Mouse (Mus musculus): ENCODE data around the gene Pla1a.

GRCm38 (mm10) chr16:38369000-38369399 lies 63.9 kb downstream of the Pla1a start:
- TF ChIP-seq CTCF (IDR thresholded peaks at IDR 0.05; ENCODE audit: low read depth) = no peak
- no peak for TF ChIP-seq EP300 (optimal IDR thresholded peaks at IDR 0.05)
